Mouse (Mus musculus) embryonic facial prominence, embryonic 11.5 days (tissue): Measurements from ENCODE around the gene Hcn1. TPM values are rescaled to one million over a fixed set of nuclear protein-coding genes. Genes with fewer than 3 reads are reported as not detected.

Experiments
- ATAC-seq: fragments of 200-750 bp; cut with Nextera tagmentation; replicated peaks from 2 replicates; pipeline ENCODE4 v1.8.0; 2017; ENCODE audit warnings: low read depth; ENCODE audit not compliant: insufficient number of reproducible peaks, low FRiP score, low TSS enrichment
- DNase-seq: peaks from one replicate; pipeline ENCODE4 v3.0.0-alpha.2; 2015; ENCODE audit warnings: low spot score
- H3K27ac ChIP-seq: fragments of 300-500 bp; sonication (generic); replicated peaks from 2 replicates; pipeline ENCODE4 v1.5.1; 2014; ENCODE audit warnings: mild to moderate bottlenecking, low read depth, low read length, control low read depth
- H3K27me3 ChIP-seq: fragments of 300-500 bp; sonication (generic); 2 replicates; pipeline ENCODE4 v1.6.1; 2014; ENCODE audit warnings: mild to moderate bottlenecking, low read length, moderate library complexity, mixed read lengths; ENCODE audit not compliant: control insufficient read depth, insufficient read depth
- H3K36me3 ChIP-seq: fragments of 300-500 bp; sonication (generic); replicated peaks from 2 replicates; pipeline ENCODE4 v1.6.1; 2014; ENCODE audit warnings: low read depth, mild to moderate bottlenecking, low read length, moderate library complexity, mixed read lengths; ENCODE audit not compliant: control insufficient read depth, insufficient read depth
- H3K4me1 ChIP-seq: fragments of 300-500 bp; sonication (generic); 2 replicates; pipeline ENCODE4 v1.6.1; 2014; ENCODE audit warnings: low read length, mixed read lengths; ENCODE audit not compliant: control insufficient read depth, insufficient read depth
- H3K4me2 ChIP-seq: fragments of 300-500 bp; sonication (generic); 2 replicates; pipeline ENCODE4 v1.6.1; 2014; ENCODE audit warnings: low read depth, mild to moderate bottlenecking, control low read depth, low read length, moderate library complexity
- H3K4me3 ChIP-seq: fragments of 300-500 bp; sonication (generic); 2 replicates; pipeline ENCODE4 v1.5.1; 2014; ENCODE audit warnings: low read depth, low read length, control low read depth
- H3K9ac ChIP-seq: fragments of 300-500 bp; sonication (generic); replicated peaks from 2 replicates; pipeline ENCODE4 v1.6.1; 2014; ENCODE audit warnings: mild to moderate bottlenecking, control low read depth, low read length
- H3K9me3 ChIP-seq: fragments of 300-500 bp; sonication (generic); replicated peaks from 2 replicates; pipeline ENCODE4 v1.6.1; 2016; ENCODE audit warnings: mild to moderate bottlenecking, low read length, inconsistent platforms, mixed read lengths; ENCODE audit not compliant: control insufficient read depth
- WGBS: fragments of 180-500 bp; shearing (Covaris S2); extraction: QIAGEN DNeasy Blood & Tissue Kit; methylation state at CpG from one replicate; pipeline ENCODE4 v1.1.7; 2014; 5-methylcytosine and 5-hydroxymethylcytosine counted together
- polyA plus RNA-seq: library from polyadenylated mRNA; unstranded; fragments of >200 nt; fragmentation: Nextera tagmentation; extraction: Ambion mirVana; gene quantifications from 2 replicates; pipeline ENCODE4 v1.2.1, GENCODE M21; 2014

Hcn1 gene
- polyA plus RNA-seq, 1 experiment from 2014 or later: 0.06 TPM

DNA sequence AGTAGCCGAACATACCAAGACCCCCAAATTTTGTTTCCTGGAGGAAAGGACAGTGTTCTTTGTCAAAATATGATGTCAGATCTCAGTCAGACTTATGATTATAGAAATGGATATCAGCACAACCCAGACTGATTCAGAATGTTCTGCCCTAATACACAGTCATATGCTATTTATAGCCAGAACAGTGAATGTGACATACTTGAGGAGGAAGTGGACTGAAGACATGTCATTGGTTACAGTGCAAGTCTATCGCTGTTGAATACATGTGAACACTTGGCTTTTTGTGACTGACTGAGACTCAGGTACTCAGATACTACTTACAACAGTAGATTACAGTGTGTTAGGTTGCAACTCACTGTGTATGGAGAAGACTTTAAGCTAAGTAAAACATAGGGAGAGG lies 245.2 kb downstream of the Hcn1 start:
- Histone ChIP-seq H3K27ac (no peak overlapping the region), H3K27me3 (no peaks in the 10 kb centered on the region), H3K4me3 (no peak overlapping the region), H3K9me3 (no peaks in the 10 kb centered on the region), H3K36me3 (no peaks in the 10 kb centered on the region), H3K4me2 (no peak overlapping the region), H3K4me1 (no peaks in the 10 kb centered on the region), H3K9ac (no peak overlapping the region)
- ATAC-seq: no peak
- WGBS: 93% methylated on average over 2 of the region's 2 CpGs
- no peak for DNase-seq

GRCm38 (mm10) chr13:117848757-117849156 lies 246.6 kb downstream of the Hcn1 start:
- Histone ChIP-seq H3K9me3 (no peaks in the 10 kb centered on the region), H3K36me3 (no peaks in the 10 kb centered on the region), H3K4me2 (no peak overlapping the region), H3K27me3 (no peaks in the 10 kb centered on the region), H3K27ac (no peak overlapping the region), H3K4me1 (no peaks in the 10 kb centered on the region), H3K9ac (no peak overlapping the region), H3K4me3 (no peak overlapping the region)
- WGBS: 94% methylated on average over 4 of the region's 4 CpGs
- no peak for ATAC-seq
- DNase-seq: no peak

GRCm38 (mm10) chr13:117851954-117852710 lies 250.0 kb downstream of the Hcn1 start:
- WGBS: 83% methylated on average over 6 of the region's 6 CpGs
- DNase-seq: no peak
- no peak overlapping the region for H3K4me2 ChIP-seq
- no peak overlapping the region for H3K9ac ChIP-seq
- no peaks in the 10 kb centered on the region for H3K4me1 ChIP-seq
- H3K9me3 ChIP-seq: no peaks in the 10 kb centered on the region
- H3K27ac ChIP-seq: no peak overlapping the region
- no peaks in the 10 kb centered on the region for H3K27me3 ChIP-seq
- no peak overlapping the region for H3K4me3 ChIP-seq
- no peak for ATAC-seq
- no peaks in the 10 kb centered on the region for H3K36me3 ChIP-seq

DNA sequence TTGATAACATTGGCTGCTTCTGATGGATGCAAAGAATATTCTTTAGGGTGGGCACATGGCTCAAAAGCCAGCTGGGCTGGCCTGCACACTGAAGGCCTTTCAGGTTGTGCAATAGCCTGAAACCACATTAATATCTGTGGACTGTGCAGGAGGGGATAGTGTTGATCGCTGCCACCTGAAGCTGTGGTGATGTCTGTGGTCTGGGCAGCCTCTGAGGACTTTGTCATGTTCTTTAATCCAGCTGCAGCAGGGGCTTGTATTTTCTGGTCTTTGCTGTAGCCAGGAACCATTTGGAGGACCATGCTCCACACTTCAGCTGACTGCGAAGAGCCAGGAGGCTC lies 250.6 kb downstream of the Hcn1 start:
- DNase-seq (no peak), ATAC-seq (no peak)
- no peaks in the 10 kb centered on the region for H3K4me1 ChIP-seq
- no peaks in the 10 kb centered on the region for H3K27me3 ChIP-seq
- no peak overlapping the region for H3K27ac ChIP-seq
- no peak overlapping the region for H3K9ac ChIP-seq
- H3K36me3 ChIP-seq: no peaks in the 10 kb centered on the region
- H3K9me3 ChIP-seq: no peaks in the 10 kb centered on the region
- 87% methylated on average over 2 of the region's 2 CpGs for WGBS
- H3K4me2 ChIP-seq: no peak overlapping the region
- H3K4me3 ChIP-seq: no peak overlapping the region

GRCm38 (mm10) chr13:117858416-117858815 lies 256.3 kb downstream of the Hcn1 start:
- Histone ChIP-seq H3K9ac (no peak overlapping the region), H3K4me2 (no peak overlapping the region), H3K9me3 (no peaks in the 10 kb centered on the region), H3K27me3 (no peaks in the 10 kb centered on the region), H3K36me3 (no peaks in the 10 kb centered on the region), H3K4me3 (no peak overlapping the region), H3K4me1 (no peaks in the 10 kb centered on the region), H3K27ac (no peak overlapping the region)
- WGBS: 78% methylated on average over 3 of the region's 3 CpGs
- ATAC-seq (no peak), DNase-seq (no peak)

GRCm38 (mm10) chr13:117877787-117878186 lies 275.7 kb downstream of the Hcn1 start:
- 76% methylated on average over 8 of the region's 8 CpGs for WGBS
- no peak overlapping the region for H3K4me3 ChIP-seq
- no peaks in the 10 kb centered on the region for H3K9me3 ChIP-seq

DNA sequence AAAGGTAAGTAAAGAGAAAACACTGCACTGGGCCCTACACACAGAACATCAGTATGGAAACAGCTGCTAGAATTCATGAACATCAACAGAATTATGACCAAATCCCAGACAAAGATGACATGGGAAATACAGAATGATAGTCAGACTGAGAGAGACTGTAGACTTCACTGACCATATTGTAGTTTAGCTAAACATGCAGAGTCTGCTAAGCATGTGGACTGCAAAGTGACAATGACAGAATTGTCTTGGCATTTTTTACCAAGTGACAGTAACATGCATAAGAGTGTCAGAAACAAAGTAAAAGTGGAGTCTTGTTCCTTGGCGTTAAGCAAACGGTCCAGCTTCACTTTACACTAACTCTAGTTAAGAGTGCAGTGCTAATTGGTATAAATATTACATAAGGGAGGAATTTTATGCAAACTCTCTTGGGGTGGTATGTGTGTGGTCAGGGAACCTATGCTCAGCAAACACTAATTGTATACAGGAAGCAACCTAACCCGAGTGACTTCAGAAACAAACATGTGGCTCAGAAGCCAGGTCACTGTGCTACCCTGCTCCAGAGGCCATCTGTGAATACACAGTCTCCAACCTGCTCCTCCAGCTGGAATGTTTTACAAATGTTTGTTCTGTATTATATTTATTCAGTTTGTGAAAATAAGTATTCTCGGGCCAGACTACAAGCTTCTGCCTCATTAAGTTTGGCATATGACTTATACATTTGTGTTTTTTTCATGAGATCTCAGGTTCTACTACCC lies 278.5 kb downstream of the Hcn1 start:
- Histone ChIP-seq H3K27me3 (no peaks in the 10 kb centered on the region), H3K36me3 (no peaks in the 10 kb centered on the region)
- 52% methylated on average over 4 of the region's 4 CpGs for WGBS

More at GRCm38 (mm10) chr13:117877787-117878186, 275.7 kb downstream of the Hcn1 start:
- ATAC-seq: no peak
- Histone ChIP-seq H3K9ac (no peak overlapping the region), H3K36me3 (no peaks in the 10 kb centered on the region), H3K27me3 (no peaks in the 10 kb centered on the region), H3K27ac (no peak overlapping the region), H3K4me1 (no peaks in the 10 kb centered on the region), H3K4me2 (no peak overlapping the region)
- DNase-seq: no peak

GRCm38 (mm10) chr13:117892076-117892475 lies 290.0 kb downstream of the Hcn1 start:
- ATAC-seq (no peak), DNase-seq (no peak)
- Histone ChIP-seq H3K27ac (no peak overlapping the region), H3K4me2 (no peak overlapping the region), H3K4me3 (no peak overlapping the region), H3K4me1 (no peaks in the 10 kb centered on the region), H3K36me3 (no peaks in the 10 kb centered on the region), H3K27me3 (no peaks in the 10 kb centered on the region), H3K9ac (no peak overlapping the region), H3K9me3 (no peaks in the 10 kb centered on the region)
- WGBS: 85% methylated on average over 5 of the region's 5 CpGs

More for the DNA sequence above, 278.5 kb downstream of the Hcn1 start:
- Histone ChIP-seq H3K4me1 (no peaks in the 10 kb centered on the region), H3K4me3 (no peak overlapping the region), H3K4me2 (no peak overlapping the region), H3K27ac (no peak overlapping the region), H3K9me3 (no peaks in the 10 kb centered on the region), H3K9ac (no peak overlapping the region)
- no peak for ATAC-seq
- no peak for DNase-seq
